Mouse (Mus musculus) layer of hippocampus, adult 6 months (tissue): ENCODE measurements around the gene Nipa2. TPM values are rescaled to one million over a fixed set of nuclear protein-coding genes. Genes with fewer than 3 reads are reported as not detected.

Experiments
- long read RNA-seq, 2 experiments: library from polyadenylated mRNA; unstranded; transcript quantifications; one replicate each; pipeline ENCODE4 v2.0.0; 2019 to 2020
- polyA plus RNA-seq: library from polyadenylated mRNA; unstranded; fragments of <200 nt; fragmentation: Nextera tagmentation; gene quantifications from 2 replicates; pipeline ENCODE4 v1.2.3, GENCODE M21; 2021

Gene Nipa2
- polyA plus RNA-seq: 16.7 and 18.1 TPM in 2 replicates
- long read RNA-seq, experiment 1, transcript Nipa2-201 (7 exons, 3,197 nt): major isoform, 29 of 44 reads
- long read RNA-seq, experiment 1, partial matches to known transcripts: 5 of 44 reads
- long read RNA-seq, experiment 1, other reads (novel, unspliced or antisense): 7 of 44 reads
- long read RNA-seq, experiment 2, transcript Nipa2-202 (6 exons, 3,039 nt): minor isoform, 6 of 135 reads
- long read RNA-seq, experiment 2, transcript Nipa2-201 (7 exons, 3,197 nt): major isoform, 110 of 135 reads
- long read RNA-seq, experiment 2, partial matches to known transcripts: 6 of 135 reads
- long read RNA-seq, experiment 2, other reads (novel, unspliced or antisense): 13 of 135 reads

GRCm38 (mm10) chr7:55962004-55962908, at the start of gene Nipa2:
Nipa2 (minus strand) TSS chr7:55962476.

Other genes starting within 250 kb of the Nipa2 start
- gene Siglech, start 194.3 kb downstream of the Nipa2 start, polyA plus RNA-seq: 20.4 and 24.9 TPM in 2 replicates
- gene Tubgcp5, start 168.3 kb downstream of the Nipa2 start, polyA plus RNA-seq: 9.3 and 10.1 TPM in 2 replicates
- 62.4 and 68.0 TPM in 2 replicates for gene Cyfip1, start 120.7 kb downstream of the Nipa2 start, polyA plus RNA-seq
- 7.9 and 8.2 TPM in 2 replicates for gene Nipa1, start 57.5 kb upstream of the Nipa2 start, polyA plus RNA-seq
- gene Herc2, start 87.7 kb upstream of the Nipa2 start, polyA plus RNA-seq: 22.8 TPM in 2 replicates